Mouse (Mus musculus) midbrain, embryonic 16.5 days (tissue): ENCODE data around the gene Cfdp1. TPM values are rescaled to one million over a fixed set of nuclear protein-coding genes. Genes with fewer than 3 reads are reported as not detected.
A peak's percentile ranks its signal among the peaks of the same experiment; 100 is the strongest.
"Not testable (repeated sequence)": the region's sequence is repeated elsewhere in the genome, so short reads cannot be mapped to it uniquely, and the experiment has no call there.

ENCODE experiments used
- ATAC-seq: fragments of 200-750 bp; cut with Nextera tagmentation; 2 replicates; pipeline ENCODE4 v1.8.0; 2017; ENCODE audit warnings: moderate TSS enrichment
- H3K27ac ChIP-seq: fragments of 300-500 bp; sonication (generic); 2 replicates; pipeline ENCODE4 v1.5.1; 2014; ENCODE audit warnings: mild to moderate bottlenecking, low read length, mixed read lengths
- H3K27me3 ChIP-seq: fragments of 300-500 bp; sonication (generic); 2 replicates; pipeline ENCODE4 v1.6.1; 2014; ENCODE audit warnings: low read depth, low read length, mixed read lengths; ENCODE audit not compliant: control insufficient read depth, insufficient read depth
- H3K36me3 ChIP-seq: fragments of 300-500 bp; sonication (generic); 2 replicates; pipeline ENCODE4 v1.6.1; 2014; ENCODE audit warnings: mild to moderate bottlenecking, low read length, moderate library complexity, mixed read lengths; ENCODE audit not compliant: control insufficient read depth, insufficient read depth
- H3K4me1 ChIP-seq: fragments of 300-500 bp; sonication (generic); 2 replicates; pipeline ENCODE4 v1.6.1; 2014; ENCODE audit warnings: mild to moderate bottlenecking, low read length, mixed read lengths; ENCODE audit not compliant: control insufficient read depth, insufficient read depth
- H3K4me2 ChIP-seq: fragments of 300-500 bp; sonication (generic); 2 replicates; pipeline ENCODE4 v1.6.1; 2014; ENCODE audit warnings: mild to moderate bottlenecking, low read length, mixed read lengths
- H3K4me3 ChIP-seq: fragments of 300-500 bp; sonication (generic); 2 replicates; pipeline ENCODE4 v1.5.1; 2014; ENCODE audit warnings: low read depth, mild to moderate bottlenecking, low read length, moderate library complexity, mixed read lengths
- H3K9ac ChIP-seq: fragments of 300-500 bp; sonication (generic); 2 replicates; pipeline ENCODE4 v1.6.1; 2014; ENCODE audit warnings: low read depth, low read length, mixed read lengths
- H3K9me3 ChIP-seq: fragments of 300-500 bp; sonication (generic); replicated peaks from 2 replicates; pipeline ENCODE4 v1.6.1; 2014; ENCODE audit warnings: mild to moderate bottlenecking, low read length, mixed read lengths; ENCODE audit not compliant: control insufficient read depth, poor library complexity, severe bottlenecking
- WGBS: fragments of 180-500 bp; shearing (Covaris S2); extraction: QIAGEN DNeasy Blood & Tissue Kit; methylation state at CpG from one replicate; pipeline ENCODE4 v1.1.7; 2014; 5-methylcytosine and 5-hydroxymethylcytosine counted together
- polyA plus RNA-seq: library from polyadenylated mRNA; unstranded; fragments of >200 nt; fragmentation: Nextera tagmentation; extraction: Ambion mirVana; gene quantifications from 2 replicates; pipeline ENCODE4 v1.2.1, GENCODE M21; 2015

The Cfdp1 gene
- polyA plus RNA-seq, 1 experiment from 2014 or later, result 233 TPM

DNA sequence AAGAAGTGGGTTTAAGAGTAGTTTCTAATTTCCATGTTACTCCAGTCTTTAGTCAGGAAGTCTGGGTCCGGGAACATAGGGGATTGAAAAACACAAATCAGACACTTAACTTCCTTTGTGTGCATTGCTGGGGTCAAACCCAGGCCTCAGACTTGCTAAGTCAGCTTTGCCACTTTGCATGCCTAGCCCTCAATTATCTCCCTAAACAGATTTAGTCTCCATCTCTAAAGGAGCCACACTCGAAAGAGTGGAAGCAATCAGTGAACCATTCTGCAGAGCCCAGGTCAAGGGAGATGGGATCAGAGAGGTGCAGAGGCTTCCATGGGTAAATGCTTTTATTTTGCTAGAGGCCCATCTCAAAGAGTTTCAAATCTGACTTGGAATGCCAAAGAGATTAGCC lies 14.6 kb upstream of the Cfdp1 start:
- H3K9ac ChIP-seq, result no peak overlapping the region
- ATAC-seq, result no peak
- H3K4me1 ChIP-seq, result no peaks in the 10 kb centered on the region
- 43% methylated on average over 2 of the region's 2 CpGs for WGBS
- H3K27me3 ChIP-seq, result no peaks in the 10 kb centered on the region
- no peaks in the 10 kb centered on the region for H3K36me3 ChIP-seq
- no peak overlapping the region for H3K4me3 ChIP-seq
- H3K27ac ChIP-seq, result no peak overlapping the region
- H3K4me2 ChIP-seq, result no peak overlapping the region
- H3K9me3 ChIP-seq, result no peaks in the 10 kb centered on the region

DNA sequence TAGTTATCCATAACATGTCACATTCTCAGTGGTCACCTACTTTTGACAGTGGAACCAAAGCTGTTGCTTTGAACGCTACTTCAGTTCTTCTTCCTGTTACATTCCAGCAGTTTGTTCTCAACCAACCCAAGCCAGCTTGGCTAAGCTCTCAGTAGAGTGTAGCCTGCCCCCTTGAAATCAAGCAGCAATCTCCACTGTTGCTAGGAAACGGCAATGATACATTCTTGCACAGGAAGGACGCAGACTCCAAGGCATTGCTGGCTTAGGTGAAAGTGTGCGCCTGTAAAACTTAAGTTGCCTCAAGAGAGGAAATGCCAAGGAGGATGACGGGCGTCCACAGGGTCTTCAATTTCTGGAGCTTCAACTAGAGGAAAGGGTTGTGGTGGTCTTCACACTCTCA lies 11.8 kb upstream of the Cfdp1 start:
- 85% methylated on average over 6 of the region's 6 CpGs for WGBS
- no peak for ATAC-seq
- Histone ChIP-seq H3K4me3 (no peak overlapping the region), H3K27me3 (no peaks in the 10 kb centered on the region), H3K9ac (no peak overlapping the region), H3K27ac (no peak overlapping the region), H3K4me2 (no peak overlapping the region), H3K4me1 (no peaks in the 10 kb centered on the region), H3K9me3 (no peaks in the 10 kb centered on the region), H3K36me3 (no peaks in the 10 kb centered on the region)

DNA sequence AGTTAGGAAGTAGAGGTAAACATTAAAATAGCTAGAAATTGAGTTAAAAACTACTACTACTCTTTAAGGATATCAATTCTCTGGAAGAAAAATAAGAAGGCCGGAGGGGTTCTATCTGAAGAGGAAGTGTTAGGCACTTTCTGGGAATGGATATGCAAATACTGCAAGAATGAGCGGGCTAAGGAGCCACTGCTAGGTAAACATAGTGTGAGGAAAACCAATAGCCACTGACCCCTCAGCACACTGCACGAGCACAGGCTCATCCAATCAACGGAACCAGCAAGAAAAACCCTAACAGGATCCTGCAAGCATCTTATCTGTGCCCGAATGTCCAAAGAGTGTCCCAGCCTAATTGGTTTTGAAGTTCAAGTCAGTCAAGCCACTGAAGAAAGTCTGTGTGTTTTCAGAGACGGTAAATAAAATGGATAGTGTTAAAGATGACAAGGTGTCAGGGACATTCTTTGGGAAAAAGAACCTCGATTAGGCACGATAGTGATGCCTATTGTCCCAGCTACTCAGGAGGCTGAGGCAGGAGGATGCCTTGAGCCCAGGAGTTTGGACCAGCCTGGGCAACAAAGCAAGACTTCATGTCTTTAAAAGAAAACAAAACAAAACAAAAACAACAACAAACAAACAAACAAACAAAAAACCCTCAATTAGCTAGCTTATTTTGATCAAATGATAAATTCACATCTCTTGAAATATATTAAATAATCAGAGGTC lies 11.2 kb upstream of the Cfdp1 start:
- Histone ChIP-seq H3K9me3 (no peaks in the 10 kb centered on the region), H3K27ac (no peak overlapping the region), H3K36me3 (no peaks in the 10 kb centered on the region), H3K4me1 (no peaks in the 10 kb centered on the region), H3K9ac (no peak overlapping the region), H3K4me3 (no peak overlapping the region), H3K4me2 (no peak overlapping the region), H3K27me3 (no peaks in the 10 kb centered on the region)
- ATAC-seq, result no peak
- 95% methylated on average over 8 of the region's 8 CpGs for WGBS

DNA sequence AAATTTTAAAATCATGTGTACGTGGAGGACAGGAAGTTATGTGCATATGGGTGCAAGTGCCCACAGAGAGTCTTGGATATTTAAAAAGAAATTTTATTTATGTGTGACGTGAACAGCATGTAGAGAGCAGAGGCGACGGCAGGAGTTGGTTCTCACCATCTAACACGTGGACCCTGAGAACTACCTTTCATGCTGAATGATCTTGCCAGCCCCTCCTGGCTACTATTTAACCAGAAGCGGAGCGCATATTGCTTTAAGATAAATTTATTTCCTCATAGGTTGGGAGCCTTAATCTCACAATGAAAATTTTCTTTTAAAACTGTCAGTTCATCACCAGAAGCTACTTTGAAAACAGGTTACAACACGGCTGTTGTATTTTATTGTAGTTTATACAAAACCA lies 10.6 kb upstream of the Cfdp1 start:
- ATAC-seq, result no peak
- no peak overlapping the region for H3K4me3 ChIP-seq
- WGBS, result 94% methylated on average over 8 of the region's 8 CpGs
- H3K27me3 ChIP-seq, result no peaks in the 10 kb centered on the region
- H3K4me1 ChIP-seq, result no peaks in the 10 kb centered on the region
- H3K36me3 ChIP-seq, result no peaks in the 10 kb centered on the region
- no peak overlapping the region for H3K9ac ChIP-seq
- no peak overlapping the region for H3K27ac ChIP-seq
- H3K4me2 ChIP-seq, result no peak overlapping the region
- H3K9me3 ChIP-seq, result no peaks in the 10 kb centered on the region

DNA sequence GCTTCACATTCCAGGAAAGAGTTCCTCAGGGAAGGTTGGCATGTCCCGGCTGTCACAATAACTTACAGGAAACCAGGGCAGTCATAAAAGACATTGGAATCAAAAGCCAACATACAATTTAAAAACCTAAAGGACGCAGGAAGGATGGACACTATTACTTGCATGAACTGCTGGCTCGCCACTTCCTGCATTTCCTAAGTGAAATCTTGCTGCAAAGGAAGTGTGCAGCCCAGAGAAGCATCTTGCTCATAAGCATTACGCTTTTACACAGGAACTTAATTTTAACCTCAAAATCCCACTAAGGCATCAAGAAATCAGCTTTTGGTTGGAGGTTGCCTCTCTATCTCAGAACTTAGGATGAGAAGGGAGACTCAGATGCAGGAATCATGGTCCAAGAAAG lies 9.2 kb upstream of the Cfdp1 start:
- ATAC-seq, result no peak
- Histone ChIP-seq H3K4me2 (no peak overlapping the region), H3K36me3 (no peaks in the 10 kb centered on the region), H3K27ac (no peak overlapping the region), H3K9ac (no peak overlapping the region), H3K27me3 (no peaks in the 10 kb centered on the region), H3K4me1 (no peaks in the 10 kb centered on the region), H3K9me3 (no peaks in the 10 kb centered on the region), H3K4me3 (no peak overlapping the region)
- WGBS, result 89% methylated on average over 4 of the region's 4 CpGs

DNA sequence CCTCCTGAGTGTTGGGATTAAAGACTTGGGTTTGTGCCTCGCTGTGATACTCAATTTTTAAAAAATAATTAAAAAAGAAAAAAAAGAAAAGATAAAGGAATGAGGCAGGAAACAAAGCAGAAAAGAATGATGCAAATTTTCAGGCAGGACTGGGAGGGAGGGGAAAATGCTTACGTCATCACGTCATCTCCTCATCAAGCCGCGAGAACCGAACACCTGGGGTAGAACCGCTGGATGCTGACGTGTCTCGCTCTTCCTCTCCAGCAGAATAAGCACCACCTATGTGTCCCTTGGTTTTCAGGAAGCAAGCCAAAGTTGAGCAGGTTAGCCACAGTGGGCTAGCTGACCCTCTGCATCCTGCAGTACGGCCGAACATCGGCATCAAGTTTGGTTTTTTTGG lies 1.9 kb upstream of the Cfdp1 start:
- Histone ChIP-seq H3K27me3 (no peaks in the 10 kb centered on the region), H3K9me3 (no peaks in the 10 kb centered on the region), H3K27ac (no peak overlapping the region), H3K4me1 (peaks cover 20% of the 10 kb centered on the region), H3K4me3 (no peak overlapping the region), H3K9ac (no peak overlapping the region), H3K4me2 (no peak overlapping the region), H3K36me3 (no peaks in the 10 kb centered on the region)
- no peak for ATAC-seq
- WGBS, result 87% methylated on average over 12 of the region's 12 CpGs

DNA sequence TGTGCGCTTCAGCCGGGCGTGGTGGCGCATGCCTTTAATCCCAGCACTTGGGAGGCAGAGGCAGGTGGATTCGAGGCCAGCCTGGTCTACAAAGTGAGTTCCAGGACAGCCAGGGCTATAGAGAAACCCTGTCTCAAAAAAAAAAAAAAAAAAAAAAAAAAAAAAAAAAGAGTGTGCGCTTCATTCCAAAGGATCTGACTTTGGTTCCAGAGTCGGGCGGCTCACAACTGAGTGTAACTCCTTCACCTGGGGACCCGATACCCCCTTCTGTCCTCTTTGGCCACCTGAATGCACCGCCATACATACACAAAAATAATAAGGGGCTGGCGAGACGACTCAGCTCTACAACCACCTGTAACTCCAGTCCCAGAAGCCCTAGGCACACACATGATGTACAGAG lies 872 bp downstream of the Cfdp1 start:
- not testable (repeated sequence) for H3K36me3 ChIP-seq, H3K9me3 ChIP-seq, H3K27ac ChIP-seq, H3K27me3 ChIP-seq, ATAC-seq
- peak overlapping the region; percentile 90 for H3K9ac ChIP-seq
- peak overlapping the region; percentile 65 for H3K4me2 ChIP-seq
- WGBS, result 65% methylated on average over 12 of the region's 12 CpGs
- H3K4me3 ChIP-seq, result peak overlapping the region; percentile 70
- peaks cover 23% of the 10 kb centered on the region for H3K4me1 ChIP-seq

DNA sequence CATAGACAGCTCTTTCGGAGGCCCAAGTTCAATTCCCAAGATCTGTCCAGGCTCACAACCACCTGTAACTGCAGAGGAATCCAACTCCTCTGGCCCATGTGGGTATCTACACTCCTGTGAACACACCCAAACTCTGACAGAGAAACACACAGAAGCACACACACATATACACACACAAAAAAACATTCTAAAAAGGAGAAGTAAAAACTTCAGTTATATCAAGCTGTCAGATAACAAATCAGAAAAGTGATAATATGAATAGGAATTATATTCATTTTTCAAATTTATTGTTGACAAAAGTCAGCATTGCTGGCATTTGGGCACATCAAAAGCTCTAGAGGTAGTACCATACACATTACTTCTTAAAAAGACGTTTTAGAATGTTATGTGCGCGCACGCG lies 7.3 kb downstream of the Cfdp1 start:
- peaks cover 9% of the 10 kb centered on the region for H3K4me1 ChIP-seq
- no peak overlapping the region for H3K4me3 ChIP-seq
- H3K27ac ChIP-seq, result no peak overlapping the region
- ATAC-seq, result no peak
- no peak overlapping the region for H3K9ac ChIP-seq
- H3K9me3 ChIP-seq, result no peaks in the 10 kb centered on the region
- no peaks in the 10 kb centered on the region for H3K27me3 ChIP-seq
- WGBS, result 97% methylated on average over 6 of the region's 6 CpGs
- H3K4me2 ChIP-seq, result no peak overlapping the region
- peaks cover 15% of the 10 kb centered on the region; the same call in 1 of the 2 replicates for H3K36me3 ChIP-seq

DNA sequence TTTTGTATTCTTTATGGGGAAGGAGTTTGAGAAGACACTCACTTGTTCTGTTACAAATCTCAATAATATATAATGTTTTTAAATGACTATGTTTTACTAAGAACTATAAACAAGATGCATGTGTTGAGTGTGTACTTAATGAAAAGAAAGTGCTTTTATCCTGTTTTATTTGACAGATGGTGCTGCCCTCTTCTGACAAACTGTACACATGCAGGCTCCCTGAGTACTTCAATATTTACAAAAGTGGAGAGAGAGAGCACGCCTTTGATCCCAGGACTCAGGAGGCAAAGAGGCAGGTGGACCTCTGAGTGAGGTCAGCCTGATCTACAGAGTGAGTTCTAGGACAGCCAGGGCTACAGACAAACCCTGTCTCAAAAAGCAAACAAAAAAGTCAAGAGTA lies 18.6 kb downstream of the Cfdp1 start:
- WGBS, result 38% methylated on average over 1 of the region's 1 CpGs
- no peaks in the 10 kb centered on the region for H3K4me1 ChIP-seq
- H3K27ac ChIP-seq, result no peak overlapping the region
- H3K36me3 ChIP-seq, result peaks cover 7% of the 10 kb centered on the region
- no peak overlapping the region for H3K9ac ChIP-seq
- no peaks in the 10 kb centered on the region for H3K9me3 ChIP-seq
- no peak overlapping the region for H3K4me2 ChIP-seq
- no peaks in the 10 kb centered on the region for H3K27me3 ChIP-seq
- H3K4me3 ChIP-seq, result no peak overlapping the region
- ATAC-seq, result no peak
